19 mouse cellular contexts compared by ENCODE assay signal in the genomic region with DNA sequence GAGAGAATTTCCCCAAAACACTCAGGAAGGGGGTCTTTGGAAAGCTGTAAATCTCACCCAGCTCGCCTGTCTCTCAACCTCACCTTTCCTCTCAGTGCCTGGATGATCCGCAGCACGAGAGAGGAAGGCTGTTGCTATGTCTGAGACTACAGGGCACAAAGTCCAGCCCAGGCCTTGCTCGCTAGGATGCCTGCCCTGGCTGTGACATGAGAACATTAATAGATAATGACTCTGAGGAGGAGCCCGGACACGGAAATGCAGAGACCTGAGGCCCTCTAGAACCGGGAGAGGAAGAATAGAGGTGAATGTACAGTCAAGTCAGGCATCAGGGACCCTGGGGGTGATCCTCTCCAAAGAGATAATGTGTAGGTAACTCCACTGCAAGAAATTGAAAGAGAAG. TPM values are rescaled to one million over a fixed set of nuclear protein-coding genes. Genes with fewer than 3 reads are reported as not detected.
DNase-seq lines count a peak whose midpoint lies in the region; TF ChIP-seq lines count a peak whose summit lies in the region.
"Had no signal": no experiment of that assay in that cellular context is flagged by ENCODE, and none has a peak within 500 bp of the region (broad histone marks: within the 10 kb centered on the region; RNA-seq: fewer than 3 reads in every experiment).

No protein-coding gene starts in this region.

- peaks cover 35% of the 10 kb centered on the region for H3K4me1 ChIP-seq in embryonic facial prominence, embryonic 10.5 days
- peaks cover 16% of the 10 kb centered on the region for H3K4me1 ChIP-seq in kidney, adult 2 months (ENCODE audit: control insufficient read depth, insufficient read depth, low read length)
- H3K4me1 ChIP-seq: embryonic facial prominence, embryonic 15.5 days had no signal

- peak; percentile 41 for DNase-seq in gastrocnemius, adult 2 months
- no peak for DNase-seq in gastrocnemius, adult 8-10 months (ENCODE audit: low spot score in 2 of 2)
- no peak for DNase-seq in embryonic facial prominence, embryonic 10.5 days (ENCODE audit: low spot score)
- peak; percentile 88 for DNase-seq in kidney, adult 2 months
- peak; percentile 77 for DNase-seq in kidney, postnatal 14 days
- DNase-seq in right cerebral cortex, postnatal 14 days = no peak
- no peak for DNase-seq in thymus, postnatal 14 days
- DNase-seq in urinary bladder, postnatal 36 days (ENCODE audit: low spot score in 2 of 2) = no peak
- DNase-seq: cerebellum, adult 9-11 months; liver; liver, postnatal 0 days; lung, postnatal 14 days; thymus, adult 18-20 months had no signal

- no peak for TF ChIP-seq POLR2A in kidney, adult 2 months (IDR thresholded peaks at IDR 0.05; ENCODE audit: low read depth, low read length)

- 64% methylated on average over 7 of the region's 7 CpGs for WGBS in embryonic facial prominence, embryonic 10.5 days
- 37% methylated on average over 7 of the region's 7 CpGs for WGBS in kidney, adult 2 months

- no peaks in the 10 kb centered on the region for H3K9me3 ChIP-seq in embryonic facial prominence, embryonic 10.5 days
- H3K9me3 ChIP-seq: embryonic facial prominence, embryonic 15.5 days; forebrain, embryonic 10.5 days; neural tube, embryonic 13.5 days had no signal

- TF ChIP-seq CTCF in gastrocnemius, adult 2 months (IDR thresholded peaks at IDR 0.05) = no peak
- no peak for TF ChIP-seq CTCF in kidney, adult 2 months (conservative IDR thresholded peaks at IDR 0.05; ENCODE audit: insufficient read depth, insufficient read length, low read depth, low read length)

- intact Hi-C loops in gastrocnemius, adult 2 months (cut with DNase I) = no loop called here

- H3K4me3 ChIP-seq in gastrocnemius, adult 2 months = peak overlapping the region; percentile 65
- no peak overlapping the region for H3K4me3 ChIP-seq in embryonic facial prominence, embryonic 10.5 days
- H3K4me3 ChIP-seq in kidney, adult 2 months (ENCODE audit: insufficient read depth, low read depth, low read length) = peak overlapping the region; percentile 71
- H3K4me3 ChIP-seq: embryonic facial prominence, embryonic 15.5 days; forebrain, embryonic 10.5 days; neural tube, embryonic 13.5 days had no signal

- no peaks in the 10 kb centered on the region for H3K36me3 ChIP-seq in embryonic facial prominence, embryonic 10.5 days (replicated peaks)
- no peaks in the 10 kb centered on the region; the same call in 1 of the 2 replicates for H3K36me3 ChIP-seq in kidney, adult 2 months (ENCODE audit: control insufficient read depth, insufficient read depth, low read length)
- H3K36me3 ChIP-seq: embryonic facial prominence, embryonic 15.5 days; forebrain, embryonic 10.5 days; neural tube, embryonic 13.5 days had no signal

- peak overlapping the region; percentile 81 for H3K27ac ChIP-seq in gastrocnemius, adult 2 months
- 0 out of 2 replicates have a peak overlapping the region, but pooled peaks have one; percentile 19 for H3K27ac ChIP-seq in embryonic facial prominence, embryonic 10.5 days (replicated peaks)
- H3K27ac ChIP-seq in kidney, adult 2 months (ENCODE audit: insufficient read depth, low read depth, low read length) = peak overlapping the region; percentile 98
- H3K27ac ChIP-seq: embryonic facial prominence, embryonic 15.5 days had no signal

- peaks cover 17% of the 10 kb centered on the region; the same call in 1 of the 2 replicates for H3K27me3 ChIP-seq in embryonic facial prominence, embryonic 10.5 days (replicated peaks; ENCODE audit: low read depth, poor library complexity, severe bottlenecking)
- no peaks in the 10 kb centered on the region for H3K27me3 ChIP-seq in kidney, adult 2 months (replicated peaks; ENCODE audit: control insufficient read depth, insufficient read depth, low read length)
- H3K27me3 ChIP-seq: embryonic facial prominence, embryonic 15.5 days; neural tube, embryonic 13.5 days had no signal

RNA-seq across cellular contexts. Expression of gene Ush1c, which starts 1.1 kb away (rescaled TPM):
- 1 to 10 TPM; 6.2 to 9.7 TPM for total RNA-seq in gastrocnemius, adult 2 months (2021)
- total RNA-seq in gastrocnemius, adult 8-10 months (2022) = 10 to 100 TPM in 1 of 4 experiments, 1 to 10 TPM in 3; 5.6 to 11.4 (median 7.0) TPM
- polyA plus RNA-seq in embryonic facial prominence, embryonic 10.5 days (2016; fragmentation: Nextera tagmentation; extraction: Ambion mirVana) = 4.4 and 5.0 TPM in 2 replicates
- 50.8 and 52.4 TPM in 2 replicates for polyA plus RNA-seq in kidney, adult 2 months (2012; rRNA removed)
- total RNA-seq: hematopoietic stem cell, adult 5-6 weeks; MEL had no signal
- polyA plus RNA-seq: urinary bladder, adult 2 months had no signal

RNA-seq across cellular contexts. Expression of gene Otog, which starts 3.6 kb away (rescaled TPM):
- total RNA-seq in gastrocnemius, adult 2 months (2021) = 1 to 10 TPM in 1 of 2 experiments, under 1 TPM in 1; 0.33 to 1.2 TPM
- total RNA-seq in gastrocnemius, adult 8-10 months (2022) = under 1 TPM; 0.39 to 0.88 (median 0.65) TPM
- polyA plus RNA-seq in embryonic facial prominence, embryonic 10.5 days (2016; fragmentation: Nextera tagmentation; extraction: Ambion mirVana) = 0.14 and 0.38 TPM in 2 replicates
- polyA plus RNA-seq in kidney, adult 2 months (2012; rRNA removed) = 0.04 and 0.06 TPM in 2 replicates
- total RNA-seq: hematopoietic stem cell, adult 5-6 weeks; MEL had no signal
- polyA plus RNA-seq: liver, postnatal 0 days; neural tube, embryonic 13.5 days; urinary bladder, adult 2 months had no signal

RNA-seq across cellular contexts. Expression of gene Abcc8, which starts 57.4 kb away (rescaled TPM):
- total RNA-seq in gastrocnemius, adult 2 months (2021) = 1 to 10 TPM; 2.4 to 4.2 TPM
- 1 to 10 TPM; 3.0 to 6.3 (median 4.2) TPM for total RNA-seq in gastrocnemius, adult 8-10 months (2022)
- polyA plus RNA-seq in embryonic facial prominence, embryonic 10.5 days (2016; fragmentation: Nextera tagmentation; extraction: Ambion mirVana) = 0.24 and 0.50 TPM in 2 replicates
- polyA plus RNA-seq in kidney, adult 2 months (2012; rRNA removed) = 0.30 and 0.64 TPM in 2 replicates
- total RNA-seq: hematopoietic stem cell, adult 5-6 weeks; MEL had no signal

Comparison
In these comparisons a context has a peak if more than half of its experiments do, and no peak if none do; other contexts are left out.
1. DNase-seq: peak in gastrocnemius, adult 2 months (single experiment), kidney, adult 2 months (single experiment) and kidney, postnatal 14 days (single experiment); none in gastrocnemius, adult 8-10 months (0 of 2), embryonic facial prominence, embryonic 10.5 days (single experiment), right cerebral cortex, postnatal 14 days (single experiment), thymus, postnatal 14 days (single experiment) and urinary bladder, postnatal 36 days (0 of 2).
2. H3K27ac ChIP-seq: peak in every context shown above with its lines; median percentile 98 in kidney, adult 2 months; 81 in gastrocnemius, adult 2 months; 19 in embryonic facial prominence, embryonic 10.5 days.